In genomic region chr17:44153871-44154270, GRCm38 (mm10) we compare ENCODE assay signal across 25 mouse cellular contexts.
"Had no signal": no experiment of that assay in that cellular context is flagged by ENCODE, and none has a peak within 500 bp of the region (broad histone marks: within the 10 kb centered on the region; RNA-seq: fewer than 3 reads in every experiment).

No protein-coding gene starts in this region.

- H3K27ac ChIP-seq: forebrain, embryonic 15.5 days; heart, adult 2 months; heart, embryonic 13.5 days; heart, embryonic 15.5 days; hindbrain, embryonic 13.5 days; hindbrain, embryonic 15.5 days; hindbrain, postnatal 0 days; kidney, embryonic 15.5 days; kidney, postnatal 0 days; layer of hippocampus, adult 2 months; left cerebral cortex, adult 2 months; limb, embryonic 10.5 days; limb, embryonic 12.5 days had no signal

- H3K9me3 ChIP-seq: forebrain, embryonic 15.5 days; heart, embryonic 13.5 days; heart, embryonic 15.5 days; hindbrain, embryonic 13.5 days; hindbrain, embryonic 15.5 days; kidney, embryonic 15.5 days; limb, embryonic 10.5 days had no signal

- H3K4me3 ChIP-seq: forebrain, embryonic 15.5 days; heart, adult 2 months; heart, embryonic 13.5 days; heart, embryonic 15.5 days; hindbrain, embryonic 13.5 days; hindbrain, embryonic 15.5 days; kidney, embryonic 15.5 days; layer of hippocampus, adult 2 months; left cerebral cortex, adult 2 months; limb, embryonic 10.5 days; limb, embryonic 12.5 days had no signal

- DNase-seq: gastrocnemius, postnatal 14 days; gastrocnemius, postnatal 36 days; heart, adult 11 months; heart, adult 2 months; heart, postnatal 14 days; heart, postnatal 36 days; kidney, adult 11 months; kidney, adult 2 months; kidney, adult 9 months; kidney, postnatal 14 days; kidney, postnatal 4 days had no signal

- H3K4me1 ChIP-seq: forebrain, embryonic 15.5 days; hindbrain, embryonic 13.5 days; hindbrain, embryonic 15.5 days; kidney, embryonic 15.5 days had no signal

- H3K4me2 ChIP-seq: forebrain, embryonic 15.5 days; heart, embryonic 11.5 days; heart, embryonic 13.5 days; heart, embryonic 15.5 days; hindbrain, embryonic 13.5 days; hindbrain, embryonic 15.5 days; kidney, embryonic 15.5 days; limb, embryonic 12.5 days had no signal

- H3K36me3 ChIP-seq: forebrain, embryonic 15.5 days; heart, embryonic 13.5 days; heart, embryonic 15.5 days; hindbrain, embryonic 13.5 days; hindbrain, embryonic 15.5 days; kidney, embryonic 15.5 days; limb, embryonic 10.5 days; limb, embryonic 12.5 days had no signal

- H3K27me3 ChIP-seq: forebrain, embryonic 15.5 days; heart, embryonic 13.5 days; heart, embryonic 15.5 days; hindbrain, embryonic 13.5 days; hindbrain, embryonic 15.5 days; kidney, embryonic 15.5 days; limb, embryonic 12.5 days had no signal

- H3K9ac ChIP-seq: forebrain, embryonic 15.5 days; heart, embryonic 13.5 days; heart, embryonic 15.5 days; hindbrain, embryonic 13.5 days; hindbrain, embryonic 15.5 days; kidney, embryonic 15.5 days; limb, embryonic 12.5 days had no signal

- ATAC-seq: forebrain, embryonic 15.5 days; hindbrain, postnatal 0 days; intestine, embryonic 16.5 days had no signal
